Mouse (Mus musculus): ENCODE data around the gene Mex3b. TPM values are rescaled to one million over a fixed set of nuclear protein-coding genes. Genes with fewer than 3 reads are reported as not detected.

Mex3b gene
- polyA plus RNA-seq, 1 experiment from 2014 or later: 5.7 TPM

- CTCF ChIA-PET: interaction anchor here (1.4 kb wide), 1 partner anchor 13 kb away, joined by 3 read pairs; no protein-coding TSS in a partner anchor
- POLR2A ChIA-PET: no interaction called here
- TF ChIP-seq CTCF (IDR thresholded peaks at IDR 0.05): no peak
- in situ Hi-C loops (cut with MboI; ENCODE audit: low pct_unique_long_range_greater_than_20kb): no loop called here
- no peak for ATAC-seq
- no peaks in the 10 kb centered on the region for H3K27me3 ChIP-seq
- no peak for DNase-seq (ENCODE audit: low read depth, low spot score)
Observed at GRCm38 (mm10) chr7:82842222-82842920, 24.8 kb upstream of the Mex3b start.

- in situ Hi-C loops (cut with MboI; ENCODE audit: low pct_unique_long_range_greater_than_20kb): no loop called here
- POLR2A ChIA-PET: no interaction called here
- no peak for TF ChIP-seq CTCF (IDR thresholded peaks at IDR 0.05)
Observed at GRCm38 (mm10) chr7:82850756-82851155, 16.4 kb upstream of the Mex3b start.

GRCm38 (mm10) chr7:82851670-82852069, 15.5 kb upstream of the Mex3b start:
- DNase-seq (ENCODE audit: low read depth, low spot score) (no peak), ATAC-seq (no peak)
- ChIA-PET CTCF (interaction anchor here (1.4 kb wide), 1 partner anchor 9 kb away, joined by 3 read pairs; no protein-coding TSS in a partner anchor), POLR2A (no interaction called here)
- in situ Hi-C loops (cut with MboI; ENCODE audit: low pct_unique_long_range_greater_than_20kb): no loop called here
- no peaks in the 10 kb centered on the region for H3K27me3 ChIP-seq
- TF ChIP-seq CTCF (IDR thresholded peaks at IDR 0.05): no peak

More at GRCm38 (mm10) chr7:82850756-82851155, 16.4 kb upstream of the Mex3b start:
- DNase-seq (ENCODE audit: low read depth, low spot score) (no peak), ATAC-seq (no peak)
- CTCF ChIA-PET: interaction anchor here (1.6 kb wide), 1 partner anchor 9 kb away, joined by 3 read pairs; no protein-coding TSS in a partner anchor
- H3K27me3 ChIP-seq: no peaks in the 10 kb centered on the region

- in situ Hi-C loops (cut with MboI; ENCODE audit: low pct_unique_long_range_greater_than_20kb): no loop called here
- ATAC-seq: no peak
- TF ChIP-seq CTCF (IDR thresholded peaks at IDR 0.05): no peak
- no peaks in the 10 kb centered on the region for H3K27me3 ChIP-seq
- CTCF ChIA-PET: interaction anchor here (0.7 kb wide), 1 partner anchor 10 kb away, joined by 3 read pairs; no protein-coding TSS in a partner anchor
- DNase-seq (ENCODE audit: low read depth, low spot score): no peak
- POLR2A ChIA-PET: no interaction called here
Observed at GRCm38 (mm10) chr7:82854195-82854766, 12.9 kb upstream of the Mex3b start.

- no peak for DNase-seq (ENCODE audit: low read depth, low spot score)
Observed at GRCm38 (mm10) chr7:82858611-82859010, 8.5 kb upstream of the Mex3b start.

GRCm38 (mm10) chr7:82860626-82861025, 6.5 kb upstream of the Mex3b start:
- CTCF ChIA-PET: interaction anchor here (0.9 kb wide), 1 partner anchor 8 kb away, joined by 3 read pairs; no protein-coding TSS in a partner anchor
- TF ChIP-seq CTCF (IDR thresholded peaks at IDR 0.05): no peak
- in situ Hi-C loops (cut with MboI; ENCODE audit: low pct_unique_long_range_greater_than_20kb): loop anchor here (10.0 kb wide), 2 partner anchors 136 to 364 kb away; no protein-coding TSS in a partner anchor
- no peak for ATAC-seq
- H3K27me3 ChIP-seq: no peaks in the 10 kb centered on the region
- POLR2A ChIA-PET: interaction anchor here (0.8 kb wide), 1 partner anchor 235 kb away, joined by 4 read pairs; no protein-coding TSS in a partner anchor
- no peak for DNase-seq (ENCODE audit: low read depth, low spot score)

More at GRCm38 (mm10) chr7:82858611-82859010, 8.5 kb upstream of the Mex3b start:
- in situ Hi-C loops (cut with MboI; ENCODE audit: low pct_unique_long_range_greater_than_20kb): no loop called here
- TF ChIP-seq CTCF (IDR thresholded peaks at IDR 0.05): no peak
- ChIA-PET POLR2A (no interaction called here), CTCF (no interaction called here)
- no peak for ATAC-seq
- H3K27me3 ChIP-seq: no peaks in the 10 kb centered on the region

GRCm38 (mm10) chr7:82863341-82863740, 3.8 kb upstream of the Mex3b start:
- H3K27me3 ChIP-seq: no peaks in the 10 kb centered on the region
- DNase-seq (ENCODE audit: low read depth, low spot score): no peak
- ChIA-PET CTCF (interaction anchor here (0.9 to 1.0 kb wide), 2 partner anchors 11 to 686 kb away, joined by 3 read pairs; no protein-coding TSS in a partner anchor), POLR2A (no interaction called here)
- no peak for ATAC-seq
- in situ Hi-C loops (cut with MboI; ENCODE audit: low pct_unique_long_range_greater_than_20kb): loop anchor here (10.0 kb wide), 2 partner anchors 139 to 361 kb away; no protein-coding TSS in a partner anchor
- TF ChIP-seq CTCF (IDR thresholded peaks at IDR 0.05): no peak

- H3K27me3 ChIP-seq: no peaks in the 10 kb centered on the region
- DNase-seq (ENCODE audit: low read depth, low spot score) (no peak), ATAC-seq (no peak)
- CTCF ChIA-PET: interaction anchor here (0.9 to 1.0 kb wide), 2 partner anchors 12 to 685 kb away, joined by 3 read pairs; no protein-coding TSS in a partner anchor
- TF ChIP-seq CTCF (IDR thresholded peaks at IDR 0.05): no peak
- POLR2A ChIA-PET: no interaction called here
- in situ Hi-C loops (cut with MboI; ENCODE audit: low pct_unique_long_range_greater_than_20kb): loop anchor here (10.0 kb wide), 2 partner anchors 140 to 360 kb away; no protein-coding TSS in a partner anchor
Observed at GRCm38 (mm10) chr7:82864260-82864990, 2.7 kb upstream of the Mex3b start.

- ChIA-PET CTCF (no interaction called here), POLR2A (interaction anchor here (0.6 kb wide), 1 partner anchor 30 kb away, joined by 8 read pairs; no protein-coding TSS in a partner anchor)
- H3K27me3 ChIP-seq: no peaks in the 10 kb centered on the region
- DNase-seq (ENCODE audit: low read depth, low spot score) (no peak), ATAC-seq (no peak)
- no peak for TF ChIP-seq CTCF (IDR thresholded peaks at IDR 0.05)
- in situ Hi-C loops (cut with MboI; ENCODE audit: low pct_unique_long_range_greater_than_20kb): loop anchor here (5.0 to 10.0 kb wide), 4 partner anchors 140 to 687 kb away; no protein-coding TSS in a partner anchor
Observed at GRCm38 (mm10) chr7:82864991-82865771, 2.0 kb upstream of the Mex3b start.
